ENCODE assay signal across 26 mouse cellular contexts in genomic region chr4:154916662-154917061, GRCm38 (mm10). TPM values are rescaled to one million over a fixed set of nuclear protein-coding genes. Genes with fewer than 3 reads are reported as not detected.
A peak's percentile ranks its signal among the peaks of the same experiment; 100 is the strongest.
DNase-seq lines count a peak whose midpoint lies in the region; ATAC-seq and TF ChIP-seq lines count a peak whose summit lies in the region.
"Had no signal": no experiment of that assay in that cellular context is flagged by ENCODE, and none has a peak within 500 bp of the region (broad histone marks: within the 10 kb centered on the region; RNA-seq: fewer than 3 reads in every experiment).

No protein-coding gene starts in this region.

- TF ChIP-seq CTCF in MEL (IDR thresholded peaks at IDR 0.05 in 2 of 3, conservative IDR thresholded peaks at IDR 0.05 in 1 of 3; ENCODE audit: control insufficient read depth in 1 of 3, insufficient read depth in 1 of 3, low read depth in 2 of 3, low read length in 3 of 3, poor library complexity in 1 of 3, severe bottlenecking in 1 of 3) = no peak
- TF ChIP-seq CTCF in liver, postnatal 0 days (IDR thresholded peaks at IDR 0.05; ENCODE audit: low read depth) = no peak
- TF ChIP-seq CTCF in small intestine, adult 2 months (IDR thresholded peaks at IDR 0.05; ENCODE audit: extremely low read depth, insufficient read length, insufficient replicate concordance, low read depth, low read length) = no peak

- H3K27me3 ChIP-seq in MEL (ENCODE audit: control insufficient read depth in 1 of 2, insufficient read depth in 2 of 2, low read length in 2 of 2) = no peaks in the 10 kb centered on the region
- no peaks in the 10 kb centered on the region for H3K27me3 ChIP-seq in liver, embryonic 13.5 days
- H3K27me3 ChIP-seq in liver, postnatal 0 days (ENCODE audit: insufficient read depth, low read length) = no peaks in the 10 kb centered on the region
- H3K27me3 ChIP-seq in small intestine, adult 2 months (ENCODE audit: control insufficient read depth, insufficient read depth, low read length) = no peaks in the 10 kb centered on the region
- no peaks in the 10 kb centered on the region for H3K27me3 ChIP-seq in midbrain, embryonic 14.5 days (ENCODE audit: control insufficient read depth, insufficient read depth, low read length)
- H3K27me3 ChIP-seq: embryonic facial prominence, embryonic 15.5 days; heart, embryonic 13.5 days; hindbrain, embryonic 12.5 days; Patski had no signal

- no peak overlapping the region for H3K4me3 ChIP-seq in MEL (ENCODE audit: control insufficient read depth in 1 of 2, insufficient read depth in 1 of 2, low read depth in 2 of 2, low read length in 2 of 2)
- no peak overlapping the region for H3K4me3 ChIP-seq in liver, embryonic 13.5 days (replicated peaks)
- no peak overlapping the region for H3K4me3 ChIP-seq in liver, postnatal 0 days (ENCODE audit: low read depth, low read length)
- no peak overlapping the region for H3K4me3 ChIP-seq in small intestine, adult 2 months (ENCODE audit: low read depth, low read length)
- H3K4me3 ChIP-seq in midbrain, embryonic 14.5 days (replicated peaks; ENCODE audit: low read depth, low read length) = no peak overlapping the region
- H3K4me3 ChIP-seq: embryonic facial prominence, embryonic 15.5 days; erythroblast, embryonic 14.5 days; forebrain, embryonic 10.5 days; gastrocnemius, adult 2 months; heart, embryonic 13.5 days; hindbrain, embryonic 12.5 days had no signal

- no peaks in the 10 kb centered on the region for H3K9me3 ChIP-seq in MEL (replicated peaks; ENCODE audit: insufficient read depth, low read length)
- 0 out of 2 replicates have a peak, but pooled peaks cover 4% of the 10 kb centered on the region for H3K9me3 ChIP-seq in liver, embryonic 13.5 days (replicated peaks)
- H3K9me3 ChIP-seq in liver, postnatal 0 days (ENCODE audit: low read length) = peaks cover 5% of the 10 kb centered on the region; the same call in 1 of the 2 replicates
- H3K9me3 ChIP-seq in midbrain, embryonic 14.5 days (ENCODE audit: control insufficient read depth, low read length) = no peaks in the 10 kb centered on the region
- H3K9me3 ChIP-seq: embryonic facial prominence, embryonic 15.5 days; forebrain, embryonic 10.5 days; heart, embryonic 13.5 days; hindbrain, embryonic 12.5 days had no signal

- ATAC-seq in liver, embryonic 13.5 days (ENCODE audit: low read depth) = peak; percentile 11; the same call in 1 of the 2 replicates
- no peak for ATAC-seq in liver, postnatal 0 days
- no peak for ATAC-seq in midbrain, embryonic 14.5 days (ENCODE audit: low FRiP score, low TSS enrichment)
- ATAC-seq: activated CD4-positive, CD25-positive, alpha-beta regulatory T cell, adult 4 months; forebrain, embryonic 14.5 days; hindbrain, embryonic 16.5 days had no signal

- no peaks in the 10 kb centered on the region for H3K79me2 ChIP-seq in MEL (ENCODE audit: control insufficient read depth, insufficient read depth, low read length, poor library complexity)

- no peak overlapping the region for H3K4me2 ChIP-seq in liver, embryonic 13.5 days
- no peak overlapping the region for H3K4me2 ChIP-seq in liver, postnatal 0 days (ENCODE audit: low read depth, low read length)
- H3K4me2 ChIP-seq in midbrain, embryonic 14.5 days (ENCODE audit: low read length) = no peak overlapping the region
- H3K4me2 ChIP-seq: embryonic facial prominence, embryonic 15.5 days; heart, embryonic 13.5 days; hindbrain, embryonic 12.5 days had no signal

- TF ChIP-seq EP300 in MEL (IDR thresholded peaks at IDR 0.05; ENCODE audit: low read depth in 1 of 2, low read length in 2 of 2) = no peak
- no peak for TF ChIP-seq EP300 in liver, postnatal 0 days (IDR thresholded peaks at IDR 0.05; ENCODE audit: low read depth)

- peaks cover 4 to 5% of the 10 kb centered on the region in 2 experiments for H3K4me1 ChIP-seq in MEL (ENCODE audit: control insufficient read depth in 1 of 2, insufficient read depth in 2 of 2, low read length in 2 of 2)
- peaks cover 84% of the 10 kb centered on the region for H3K4me1 ChIP-seq in liver, embryonic 13.5 days (replicated peaks)
- H3K4me1 ChIP-seq in liver, postnatal 0 days (ENCODE audit: insufficient read depth) = peaks cover 29% of the 10 kb centered on the region
- peaks cover 40% of the 10 kb centered on the region for H3K4me1 ChIP-seq in small intestine, adult 2 months (ENCODE audit: control insufficient read depth, insufficient read depth, insufficient read length, low read length)
- no peaks in the 10 kb centered on the region for H3K4me1 ChIP-seq in midbrain, embryonic 14.5 days (ENCODE audit: control insufficient read depth, insufficient read depth, low read length)
- H3K4me1 ChIP-seq: embryonic facial prominence, embryonic 15.5 days; heart, embryonic 13.5 days; hindbrain, embryonic 12.5 days had no signal

- no peak for TF ChIP-seq POLR2A in MEL (IDR thresholded peaks at IDR 0.05; ENCODE audit: control insufficient read depth in 1 of 2, insufficient read depth in 1 of 2, low read depth in 1 of 2, low read length in 2 of 2, poor library complexity in 1 of 2)
- TF ChIP-seq POLR2A in small intestine, adult 2 months (IDR thresholded peaks at IDR 0.05; ENCODE audit: low read depth, low read length) = no peak

- intact Hi-C loops in left cerebral cortex, postnatal 4 days (cut with DNase I) = no loop called here
- intact Hi-C loops in heart, postnatal 14 days (cut with DNase I) = no loop called here

- TF ChIP-seq RAD21 in MEL (IDR thresholded peaks at IDR 0.05; ENCODE audit: low read depth, low read length) = no peak

- H3K9ac ChIP-seq in MEL (ENCODE audit: control insufficient read depth, low read depth, low read length, poor library complexity, severe bottlenecking) = no peak overlapping the region
- peak overlapping the region; percentile 69 for H3K9ac ChIP-seq in liver, embryonic 13.5 days
- H3K9ac ChIP-seq in liver, postnatal 0 days (replicated peaks) = no peak overlapping the region
- H3K9ac ChIP-seq in midbrain, embryonic 14.5 days (replicated peaks; ENCODE audit: low read length) = no peak overlapping the region
- H3K9ac ChIP-seq: embryonic facial prominence, embryonic 15.5 days; heart, embryonic 13.5 days; hindbrain, embryonic 12.5 days had no signal

- no peak for DNase-seq in MEL (ENCODE audit: low read depth, low spot score)
- no peak for DNase-seq in liver, embryonic 13.5 days
- DNase-seq in liver, postnatal 0 days = no peak
- no peak for DNase-seq in left cerebral cortex, postnatal 4 days
- DNase-seq in heart, postnatal 14 days = no peak
- DNase-seq in midbrain, embryonic 14.5 days = no peak
- DNase-seq: adrenal gland, postnatal 25 days; cerebellum, adult 8-10 months; cerebellum, postnatal 14 days; embryo, embryonic 11 days; gastrocnemius, adult 2 months; gastrocnemius, postnatal 25 days; heart, postnatal 4 days had no signal

- no peak overlapping the region for H3K27ac ChIP-seq in MEL (ENCODE audit: control insufficient read depth, low read depth, low read length)
- H3K27ac ChIP-seq in liver, embryonic 13.5 days = peak overlapping the region; percentile 98
- peak overlapping the region; percentile 48; the same call in 1 of the 2 replicates for H3K27ac ChIP-seq in liver, postnatal 0 days (ENCODE audit: low read depth)
- H3K27ac ChIP-seq in small intestine, adult 2 months (ENCODE audit: insufficient read depth, low read depth, low read length) = peak overlapping the region; percentile 92
- H3K27ac ChIP-seq in midbrain, embryonic 14.5 days (replicated peaks; ENCODE audit: low read depth, low read length) = no peak overlapping the region
- H3K27ac ChIP-seq: embryonic facial prominence, embryonic 15.5 days; forebrain, embryonic 10.5 days; gastrocnemius, adult 2 months; heart, embryonic 13.5 days; hindbrain, embryonic 12.5 days had no signal

- WGBS in liver, embryonic 13.5 days (ENCODE audit: insufficient replicate concordance) = 53% methylated on average over 4 of the region's 4 CpGs
- WGBS in liver, postnatal 0 days (ENCODE audit: insufficient replicate concordance) = 64% methylated on average over 4 of the region's 4 CpGs
- 35% methylated on average over 4 of the region's 4 CpGs for WGBS in small intestine, adult 2 months
- WGBS in midbrain, embryonic 14.5 days = 89% methylated on average over 4 of the region's 4 CpGs

- H3K36me3 ChIP-seq in MEL (ENCODE audit: control insufficient read depth in 1 of 2, insufficient read depth in 2 of 2, low read length in 2 of 2) = peaks cover 0 to 4% of the 10 kb centered on the region in 2 experiments; a peak in 2 of 4 replicates
- peaks cover 78% of the 10 kb centered on the region for H3K36me3 ChIP-seq in liver, embryonic 13.5 days
- peaks cover 48% of the 10 kb centered on the region for H3K36me3 ChIP-seq in liver, postnatal 0 days (replicated peaks; ENCODE audit: insufficient read depth, low read length)
- H3K36me3 ChIP-seq in small intestine, adult 2 months (ENCODE audit: control insufficient read depth, insufficient read depth, low read length) = peaks cover 24% of the 10 kb centered on the region
- H3K36me3 ChIP-seq in midbrain, embryonic 14.5 days (ENCODE audit: control insufficient read depth, insufficient read depth, low read length) = no peaks in the 10 kb centered on the region
- H3K36me3 ChIP-seq: embryonic facial prominence, embryonic 15.5 days; forebrain, embryonic 10.5 days; heart, embryonic 13.5 days; hindbrain, embryonic 12.5 days had no signal

RNA-seq across cellular contexts. Expression of gene Tnfrsf14, which starts 11.7 kb away (rescaled TPM):
- total RNA-seq in MEL (2012; rRNA removed) = 8.6 and 13.4 TPM in 2 replicates
- 1 to 10 TPM in 1 of 2 experiments, not detected in 1; 8.2 TPM for polyA plus RNA-seq in MEL (2012; ENCODE audit: insufficient read depth in 1 of 2, insufficient read length in 2 of 2, low read depth in 1 of 2, low replicate concordance in 2 of 2, missing spikeins in 1 of 2)
- polyA plus RNA-seq in liver, embryonic 13.5 days (2015; fragmentation: Nextera tagmentation; extraction: Ambion mirVana) = 49.5 and 51.7 TPM in 2 replicates
- 17.2 and 20.0 TPM in 2 replicates for polyA plus RNA-seq in liver, postnatal 0 days (2015; fragmentation: Nextera tagmentation; extraction: Ambion mirVana)
- 66.3 and 177 TPM in 2 replicates for polyA plus RNA-seq in small intestine, adult 2 months (2012; rRNA removed)
- 1 to 10 TPM in 1 of 2 experiments, under 1 TPM in 1; 0.58 to 1.1 TPM for total RNA-seq in left cerebral cortex, postnatal 4 days (2021)
- 1 to 10 TPM; 4.1 to 5.6 TPM for total RNA-seq in heart, postnatal 14 days (2021)
- polyA plus RNA-seq in midbrain, embryonic 14.5 days (2014; fragmentation: Nextera tagmentation; extraction: Ambion mirVana) = not detected in 2 replicates
- polyA plus RNA-seq: forebrain, embryonic 14.5 days had no signal

RNA-seq across cellular contexts. Expression of gene Fam213b, which starts 17.7 kb away (rescaled TPM):
- not detected in 2 replicates for total RNA-seq in MEL (2012; rRNA removed)
- not detected for polyA plus RNA-seq in MEL (2012; ENCODE audit: insufficient read depth in 1 of 2, insufficient read length in 2 of 2, low read depth in 1 of 2, low replicate concordance in 2 of 2, missing spikeins in 1 of 2)
- polyA plus RNA-seq in liver, embryonic 13.5 days (2015; fragmentation: Nextera tagmentation; extraction: Ambion mirVana) = 9.0 and 9.2 TPM in 2 replicates
- 5.9 and 6.5 TPM in 2 replicates for polyA plus RNA-seq in liver, postnatal 0 days (2015; fragmentation: Nextera tagmentation; extraction: Ambion mirVana)
- 78.7 and 197 TPM in 2 replicates for polyA plus RNA-seq in small intestine, adult 2 months (2012; rRNA removed)
- 10 to 100 TPM; 19.5 to 19.8 TPM for total RNA-seq in left cerebral cortex, postnatal 4 days (2021)
- total RNA-seq in heart, postnatal 14 days (2021) = 10 to 100 TPM; 44.7 to 51.3 TPM
- 52.1 and 53.2 TPM in 2 replicates for polyA plus RNA-seq in midbrain, embryonic 14.5 days (2014; fragmentation: Nextera tagmentation; extraction: Ambion mirVana)

RNA-seq across cellular contexts. Expression of gene Hes5, which starts 44.1 kb away (rescaled TPM):
- total RNA-seq in MEL (2012; rRNA removed) = not detected in 2 replicates
- not detected for polyA plus RNA-seq in MEL (2012; ENCODE audit: insufficient read depth in 1 of 2, insufficient read length in 2 of 2, low read depth in 1 of 2, low replicate concordance in 2 of 2, missing spikeins in 1 of 2)
- polyA plus RNA-seq in liver, embryonic 13.5 days (2015; fragmentation: Nextera tagmentation; extraction: Ambion mirVana) = 0.08 and 0.23 TPM in 2 replicates
- 0.15 and 0.21 TPM in 2 replicates for polyA plus RNA-seq in liver, postnatal 0 days (2015; fragmentation: Nextera tagmentation; extraction: Ambion mirVana)
- polyA plus RNA-seq in small intestine, adult 2 months (2012; rRNA removed) = 0.17 and 0.47 TPM in 2 replicates
- 10 to 100 TPM; 56.8 to 74.5 TPM for total RNA-seq in left cerebral cortex, postnatal 4 days (2021)
- total RNA-seq in heart, postnatal 14 days (2021) = not detected
- 111 and 123 TPM in 2 replicates for polyA plus RNA-seq in midbrain, embryonic 14.5 days (2014; fragmentation: Nextera tagmentation; extraction: Ambion mirVana)
- total RNA-seq: adrenal gland, adult 18-20 months; adrenal gland, postnatal 25 days; common myeloid progenitor, adult 5-6 weeks; gastrocnemius, adult 2 months; gastrocnemius, postnatal 25 days; heart, postnatal 4 days had no signal
- polyA plus RNA-seq: erythroblast, embryonic 14.5 days; heart, postnatal 0 days; Patski had no signal

RNA-seq across cellular contexts. Expression of gene Pank4, which starts 47.3 kb away (rescaled TPM):
- 31.2 and 38.4 TPM in 2 replicates for total RNA-seq in MEL (2012; rRNA removed)
- 10 to 100 TPM in 1 of 2 experiments, not detected in 1; 55.5 TPM for polyA plus RNA-seq in MEL (2012; ENCODE audit: insufficient read depth in 1 of 2, insufficient read length in 2 of 2, low read depth in 1 of 2, low replicate concordance in 2 of 2, missing spikeins in 1 of 2)
- polyA plus RNA-seq in liver, embryonic 13.5 days (2015; fragmentation: Nextera tagmentation; extraction: Ambion mirVana) = 23.9 and 27.0 TPM in 2 replicates
- 10.9 and 11.4 TPM in 2 replicates for polyA plus RNA-seq in liver, postnatal 0 days (2015; fragmentation: Nextera tagmentation; extraction: Ambion mirVana)
- 28.1 and 36.1 TPM in 2 replicates for polyA plus RNA-seq in small intestine, adult 2 months (2012; rRNA removed)
- total RNA-seq in left cerebral cortex, postnatal 4 days (2021) = 10 to 100 TPM; 34.5 to 39.8 TPM
- 10 to 100 TPM; 38.3 to 41.0 TPM for total RNA-seq in heart, postnatal 14 days (2021)
- polyA plus RNA-seq in midbrain, embryonic 14.5 days (2014; fragmentation: Nextera tagmentation; extraction: Ambion mirVana) = 30.6 and 38.8 TPM in 2 replicates

RNA-seq across cellular contexts. Expression of gene Mmel1, which starts 47.3 kb away (rescaled TPM):
- total RNA-seq in MEL (2012; rRNA removed) = 0.08 TPM in 1 of 2 replicates, not detected in the other
- under 1 TPM in 1 of 2 experiments, not detected in 1; 0.07 TPM for polyA plus RNA-seq in MEL (2012; ENCODE audit: insufficient read depth in 1 of 2, insufficient read length in 2 of 2, low read depth in 1 of 2, low replicate concordance in 2 of 2, missing spikeins in 1 of 2)
- 2.4 TPM in 2 replicates for polyA plus RNA-seq in liver, embryonic 13.5 days (2015; fragmentation: Nextera tagmentation; extraction: Ambion mirVana)
- 0.80 and 0.98 TPM in 2 replicates for polyA plus RNA-seq in liver, postnatal 0 days (2015; fragmentation: Nextera tagmentation; extraction: Ambion mirVana)
- polyA plus RNA-seq in small intestine, adult 2 months (2012; rRNA removed) = 0.06 and 0.10 TPM in 2 replicates
- under 1 TPM; 0.28 to 0.54 TPM for total RNA-seq in left cerebral cortex, postnatal 4 days (2021)
- under 1 TPM in 1 of 2 experiments, not detected in 1; 0.20 TPM for total RNA-seq in heart, postnatal 14 days (2021)
- 0.50 and 0.53 TPM in 2 replicates for polyA plus RNA-seq in midbrain, embryonic 14.5 days (2014; fragmentation: Nextera tagmentation; extraction: Ambion mirVana)
- total RNA-seq: common myeloid progenitor, adult 5-6 weeks; gastrocnemius, adult 2 months had no signal
- polyA plus RNA-seq: activated CD4-positive, CD25-positive, alpha-beta regulatory T cell, adult 4 months; Patski had no signal

Comparison
In these comparisons a context has a peak if more than half of its experiments do, and no peak if none do; other contexts are left out.
1. H3K27ac ChIP-seq: peak in liver, embryonic 13.5 days (single experiment), liver, postnatal 0 days (single experiment) and small intestine, adult 2 months (single experiment); none in MEL (single experiment) and midbrain, embryonic 14.5 days (single experiment).
2. RNA of gene Hes5, which starts 44.1 kb away (polyA plus RNA-seq): 111 to 123 TPM in midbrain, embryonic 14.5 days; 0.17 to 0.47 TPM in small intestine, adult 2 months, 0.08 to 0.23 TPM in liver, embryonic 13.5 days, 0.15 to 0.21 TPM in liver, postnatal 0 days and not detected in MEL; every median in the first group is over 10 times any median in the second.